Mouse (Mus musculus): ENCODE measurements around the gene Rin2. TPM values are rescaled to one million over a fixed set of nuclear protein-coding genes. Genes with fewer than 3 reads are reported as not detected.

Rin2 gene
- total and polyA plus RNA-seq, 3 experiments: 0.05 to 0.10 (median 0.08) TPM

- DNase-seq (ENCODE audit: extremely low read depth): no peak
- TF ChIP-seq PAX5 (IDR thresholded peaks at IDR 0.05; ENCODE audit: low read length) (no peak), JUN (IDR thresholded peaks at IDR 0.05; ENCODE audit: insufficient read depth, low read depth, low read length) (no peak), CTCF (conservative IDR thresholded peaks at IDR 0.05 in 1 of 2, IDR thresholded peaks at IDR 0.05 in 1 of 2; ENCODE audit: low read depth in 2 of 2, low read length in 2 of 2) (no peak), E2F4 (IDR thresholded peaks at IDR 0.05; ENCODE audit: insufficient replicate concordance, low read depth, low read length) (no peak), MAX (IDR thresholded peaks at IDR 0.05; ENCODE audit: low read length) (no peak), MXI1 (IDR thresholded peaks at IDR 0.05; ENCODE audit: low read depth, low read length) (no peak), JUND (conservative IDR thresholded peaks at IDR 0.05; ENCODE audit: low read depth, low read length) (no peak), USF1 (IDR thresholded peaks at IDR 0.05; ENCODE audit: low read depth, low read length) (no peak), TBP (conservative IDR thresholded peaks at IDR 0.05; ENCODE audit: low read depth, low read length) (no peak), MAZ (IDR thresholded peaks at IDR 0.05; ENCODE audit: low read depth, low read length) (no peak)
- no peak overlapping the region for H3K27ac ChIP-seq (ENCODE audit: insufficient read depth, low read depth)
- H3K4me2 ChIP-seq (ENCODE audit: insufficient read depth, low read depth, poor library complexity, severe bottlenecking): no peak overlapping the region
- peaks cover 4% of the 10 kb centered on the region for H3K27me3 ChIP-seq (replicated peaks)
- in situ Hi-C loops (cut with MboI; ENCODE audit: low pct_ligation_motif_present, low pct_unique_long_range_greater_than_20kb, low sequenced_read_pairs) (no loop called here), dilution Hi-C loops (cut with MboI; ENCODE audit: extremely low pct_ligation_motif_present, extremely low pct_unique_long_range_greater_than_20kb, low sequenced_read_pairs) (no loop called here)
- H3K36me3 ChIP-seq (replicated peaks in 1 of 2; ENCODE audit: control insufficient read depth in 1 of 2, insufficient read depth in 1 of 2, low read length in 1 of 2): no peaks in the 10 kb centered on the region
- peaks cover 2 to 7% of the 10 kb centered on the region in 2 experiments; a peak in 3 of 4 replicates for H3K4me1 ChIP-seq (ENCODE audit: control insufficient read depth in 1 of 2, insufficient read depth in 2 of 2)
- H3K79me2 ChIP-seq (replicated peaks; ENCODE audit: control insufficient read depth, extremely low read depth, insufficient read depth, poor library complexity, severe bottlenecking): no peaks in the 10 kb centered on the region
- H3K9me3 ChIP-seq (replicated peaks; ENCODE audit: low read length): no peaks in the 10 kb centered on the region
- H3K4me3 ChIP-seq (replicated peaks in 1 of 3; ENCODE audit: low read depth in 2 of 3, low read length in 2 of 3, poor library complexity in 1 of 3): no peak overlapping the region
- no peak overlapping the region for H3K9ac ChIP-seq (ENCODE audit: insufficient read depth, low read depth)
Observed at GRCm38 (mm10) chr2:145855831-145856230, 180.8 kb downstream of the Rin2 start.

GRCm38 (mm10) chr2:145857864-145858263 is 182.8 kb downstream of the Rin2 start:
- no peak overlapping the region for H3K4me2 ChIP-seq (ENCODE audit: insufficient read depth, low read depth, poor library complexity, severe bottlenecking)
- TF ChIP-seq MAX (IDR thresholded peaks at IDR 0.05; ENCODE audit: low read length): no peak
- TF ChIP-seq MAZ (IDR thresholded peaks at IDR 0.05; ENCODE audit: low read depth, low read length): no peak
- TF ChIP-seq NRF1 (IDR thresholded peaks at IDR 0.05; ENCODE audit: low read depth, low read length): no peak
- no peak for TF ChIP-seq E2F4 (IDR thresholded peaks at IDR 0.05; ENCODE audit: insufficient replicate concordance, low read depth, low read length)
- TF ChIP-seq POLR2AphosphoS2 (IDR thresholded peaks at IDR 0.05; ENCODE audit: low read depth, low read length): no peak
- no peak for TF ChIP-seq NELFE (IDR thresholded peaks at IDR 0.05; ENCODE audit: low read depth, low read length)
- TF ChIP-seq SMC3 (IDR thresholded peaks at IDR 0.05; ENCODE audit: low read depth, low read length): no peak
- TF ChIP-seq RAD21 (IDR thresholded peaks at IDR 0.05; ENCODE audit: low read depth, low read length): no peak
- TF ChIP-seq PAX5 (IDR thresholded peaks at IDR 0.05; ENCODE audit: low read length): no peak
- no peak for TF ChIP-seq ETS1 (conservative IDR thresholded peaks at IDR 0.05; ENCODE audit: low read depth, low read length)
- TF ChIP-seq MYC (IDR thresholded peaks at IDR 0.05; ENCODE audit: low read depth, low read length): no peak
- TF ChIP-seq ZMIZ1 (IDR thresholded peaks at IDR 0.05; ENCODE audit: low read depth, low read length): no peak
- no peak for TF ChIP-seq BHLHE40 (IDR thresholded peaks at IDR 0.05; ENCODE audit: low read depth, low read length)
- TF ChIP-seq RCOR1 (conservative IDR thresholded peaks at IDR 0.05; ENCODE audit: low read depth, low read length): no peak
- no peak for TF ChIP-seq MEF2A (IDR thresholded peaks at IDR 0.05; ENCODE audit: borderline replicate concordance, low read depth, low read length)
- no peak for TF ChIP-seq CTCF (conservative IDR thresholded peaks at IDR 0.05 in 1 of 2, IDR thresholded peaks at IDR 0.05 in 1 of 2; ENCODE audit: low read depth in 2 of 2, low read length in 2 of 2)
- TF ChIP-seq JUND (conservative IDR thresholded peaks at IDR 0.05; ENCODE audit: low read depth, low read length): no peak
- dilution Hi-C loops (cut with MboI; ENCODE audit: extremely low pct_ligation_motif_present, extremely low pct_unique_long_range_greater_than_20kb, low sequenced_read_pairs) (no loop called here), in situ Hi-C loops (cut with MboI; ENCODE audit: low pct_ligation_motif_present, low pct_unique_long_range_greater_than_20kb, low sequenced_read_pairs) (no loop called here)
- H3K9me3 ChIP-seq (replicated peaks; ENCODE audit: low read length): no peaks in the 10 kb centered on the region
- H3K27me3 ChIP-seq (replicated peaks): peaks cover 10% of the 10 kb centered on the region
- no peak overlapping the region for H3K27ac ChIP-seq (ENCODE audit: insufficient read depth, low read depth)
- H3K4me3 ChIP-seq (replicated peaks in 1 of 3; ENCODE audit: low read depth in 2 of 3, low read length in 2 of 3, poor library complexity in 1 of 3): no peak overlapping the region
- H3K9ac ChIP-seq (ENCODE audit: insufficient read depth, low read depth): no peak overlapping the region
- H3K4me1 ChIP-seq (ENCODE audit: control insufficient read depth in 1 of 2, insufficient read depth in 2 of 2): peaks cover 2 to 14% of the 10 kb centered on the region in 2 experiments; a peak in 3 of 4 replicates
- no peaks in the 10 kb centered on the region for H3K36me3 ChIP-seq (replicated peaks in 1 of 2; ENCODE audit: control insufficient read depth in 1 of 2, insufficient read depth in 1 of 2, low read length in 1 of 2)
- no peaks in the 10 kb centered on the region for H3K79me2 ChIP-seq (replicated peaks; ENCODE audit: control insufficient read depth, extremely low read depth, insufficient read depth, poor library complexity, severe bottlenecking)
- DNase-seq (ENCODE audit: extremely low read depth): no peak
